Mouse (Mus musculus): Measurements from ENCODE around the gene Lhx8. TPM values are rescaled to one million over a fixed set of nuclear protein-coding genes. Genes with fewer than 3 reads are reported as not detected.
A peak's percentile ranks its signal among the peaks of the same experiment; 100 is the strongest.

The Lhx8 gene
- total and polyA plus RNA-seq, 2 experiments from 2014 or later, result 0.49 to 1.0 TPM

DNA sequence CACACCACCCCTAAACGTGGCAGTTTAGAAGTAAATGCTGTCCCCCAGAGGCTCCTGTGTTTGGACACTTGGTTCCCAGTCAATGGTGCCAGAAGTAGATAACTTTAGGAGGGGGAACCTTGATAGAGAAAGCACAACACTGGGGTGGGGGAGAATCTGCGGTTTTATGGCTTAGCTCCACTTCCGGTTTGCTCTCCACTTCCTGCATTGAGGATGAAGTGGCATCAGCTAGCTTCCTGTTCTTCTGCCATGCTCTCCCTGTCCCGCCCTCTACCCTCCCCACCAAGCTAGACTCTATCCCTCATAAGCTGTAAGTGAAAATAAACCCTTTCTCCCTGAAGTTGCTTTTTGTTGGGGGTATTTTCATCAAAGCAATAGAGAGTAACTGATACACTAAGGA, 29.4 kb downstream of the Lhx8 start:
- 82% methylated on average over 4 of the region's 4 CpGs for WGBS

DNA sequence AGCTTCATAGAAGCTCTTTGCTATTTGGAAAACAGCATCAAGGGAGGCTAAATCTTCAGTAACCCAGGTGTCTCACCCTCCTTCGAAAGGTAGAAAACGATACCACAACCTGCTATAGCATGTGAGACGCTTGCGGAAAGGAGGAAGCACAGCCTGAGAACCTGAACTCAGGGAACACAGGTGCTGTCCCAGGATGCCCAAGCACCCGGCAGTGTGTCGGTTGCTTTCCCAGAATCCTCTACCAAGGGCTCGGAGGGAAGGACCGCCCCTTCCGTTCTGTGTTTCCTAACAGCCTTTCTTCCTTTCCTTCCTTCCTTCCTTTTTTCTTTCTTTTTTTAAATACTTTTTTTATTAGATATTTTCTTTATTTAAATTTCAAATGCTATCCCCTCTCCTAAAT, 30.5 kb downstream of the Lhx8 start:
- H3K36me3 ChIP-seq (ENCODE audit: insufficient read depth, low read length), result no peaks in the 10 kb centered on the region
- 94% methylated on average over 9 of the region's 9 CpGs for WGBS
- no peaks in the 10 kb centered on the region for H3K27me3 ChIP-seq (ENCODE audit: insufficient read depth, low read length)
- ATAC-seq (ENCODE audit: low FRiP score), result no peak
- no peak for DNase-seq (ENCODE audit: low spot score)
- no peaks in the 10 kb centered on the region for H3K4me1 ChIP-seq (ENCODE audit: insufficient read depth, low read length)
- H3K4me3 ChIP-seq (ENCODE audit: low read depth, low read length), result no peak overlapping the region
- TF ChIP-seq CTCF (IDR thresholded peaks at IDR 0.05), result no peak
- no peaks in the 10 kb centered on the region for H3K9me3 ChIP-seq (ENCODE audit: low read length)
- H3K4me2 ChIP-seq (ENCODE audit: low read depth, low read length, poor library complexity, severe bottlenecking), result no peak overlapping the region
- no peak overlapping the region for H3K27ac ChIP-seq (ENCODE audit: low read depth, low read length)
- H3K9ac ChIP-seq (replicated peaks; ENCODE audit: low read length, poor library complexity, severe bottlenecking), result no peak overlapping the region

More for the DNA sequence above, 29.4 kb downstream of the Lhx8 start:
- Histone ChIP-seq H3K4me2 (ENCODE audit: low read depth, low read length, poor library complexity, severe bottlenecking) (no peak overlapping the region), H3K9me3 (ENCODE audit: low read length) (no peaks in the 10 kb centered on the region), H3K4me1 (ENCODE audit: insufficient read depth, low read length) (no peaks in the 10 kb centered on the region), H3K9ac (replicated peaks; ENCODE audit: low read length, poor library complexity, severe bottlenecking) (no peak overlapping the region), H3K4me3 (ENCODE audit: low read depth, low read length) (no peak overlapping the region), H3K27me3 (ENCODE audit: insufficient read depth, low read length) (no peaks in the 10 kb centered on the region), H3K27ac (ENCODE audit: low read depth, low read length) (no peak overlapping the region), H3K36me3 (ENCODE audit: insufficient read depth, low read length) (no peaks in the 10 kb centered on the region)
- no peak for TF ChIP-seq CTCF (IDR thresholded peaks at IDR 0.05)
- DNase-seq (ENCODE audit: low spot score) (no peak), ATAC-seq (ENCODE audit: low FRiP score) (no peak)

DNA sequence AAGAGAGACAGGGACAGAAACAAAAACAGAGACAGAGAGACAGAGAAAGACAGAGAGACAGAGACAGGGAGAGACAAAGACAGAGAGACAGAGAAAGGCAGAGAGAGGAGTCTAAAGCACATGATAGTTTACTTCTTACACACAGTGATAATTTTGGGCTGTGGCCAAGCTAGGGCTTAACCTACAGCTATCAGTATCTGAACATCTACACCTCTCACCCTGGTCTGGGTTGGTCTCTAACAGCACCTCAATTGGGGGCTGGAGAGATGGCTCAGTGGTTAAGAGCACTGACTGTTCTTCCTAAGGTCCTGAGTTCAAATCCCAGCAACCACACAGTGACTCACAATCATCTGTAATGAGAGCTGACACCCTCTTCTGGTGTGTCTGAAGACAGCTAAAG, 32.0 kb downstream of the Lhx8 start:
- Histone ChIP-seq H3K27me3 (ENCODE audit: insufficient read depth, low read length) (no peaks in the 10 kb centered on the region), H3K4me2 (ENCODE audit: low read depth, low read length, poor library complexity, severe bottlenecking) (no peak overlapping the region), H3K9me3 (ENCODE audit: low read length) (no peaks in the 10 kb centered on the region), H3K36me3 (ENCODE audit: insufficient read depth, low read length) (no peaks in the 10 kb centered on the region), H3K4me3 (ENCODE audit: low read depth, low read length) (no peak overlapping the region), H3K27ac (ENCODE audit: low read depth, low read length) (no peak overlapping the region), H3K9ac (replicated peaks; ENCODE audit: low read length, poor library complexity, severe bottlenecking) (no peak overlapping the region), H3K4me1 (ENCODE audit: insufficient read depth, low read length) (no peaks in the 10 kb centered on the region)
- no peak for TF ChIP-seq CTCF (IDR thresholded peaks at IDR 0.05)
- ATAC-seq (ENCODE audit: low FRiP score), result no peak
- DNase-seq (ENCODE audit: low spot score), result no peak

DNA sequence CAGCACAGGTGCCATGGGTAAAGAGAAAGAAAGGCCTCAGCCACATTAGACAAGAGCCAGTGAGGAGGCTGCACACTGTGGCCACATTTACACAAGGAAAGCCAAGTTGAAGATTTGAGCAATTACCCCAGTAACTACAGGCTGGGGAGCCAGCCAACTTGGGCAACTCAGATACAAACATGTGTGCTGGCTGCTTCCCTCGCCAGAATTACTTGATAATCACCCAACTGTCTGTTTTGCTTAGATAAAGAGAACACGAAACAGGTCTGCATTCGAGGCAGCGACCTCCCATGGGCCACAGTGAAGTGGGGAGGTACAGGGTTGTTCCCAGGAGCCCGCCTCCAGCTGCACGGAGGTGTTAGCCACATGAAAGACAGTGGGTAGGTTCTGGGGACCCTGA, 33.0 kb downstream of the Lhx8 start:
- no peaks in the 10 kb centered on the region for H3K9me3 ChIP-seq (ENCODE audit: low read length)
- H3K27me3 ChIP-seq (ENCODE audit: insufficient read depth, low read length), result no peaks in the 10 kb centered on the region
- H3K4me3 ChIP-seq (ENCODE audit: low read depth, low read length), result no peak overlapping the region
- no peak for ATAC-seq (ENCODE audit: low FRiP score)
- H3K27ac ChIP-seq (ENCODE audit: low read depth, low read length), result no peak overlapping the region
- no peaks in the 10 kb centered on the region for H3K36me3 ChIP-seq (ENCODE audit: insufficient read depth, low read length)
- H3K4me2 ChIP-seq (ENCODE audit: low read depth, low read length, poor library complexity, severe bottlenecking), result no peak overlapping the region
- no peaks in the 10 kb centered on the region for H3K4me1 ChIP-seq (ENCODE audit: insufficient read depth, low read length)
- DNase-seq (ENCODE audit: low spot score), result peak; percentile 38
- no peak for TF ChIP-seq CTCF (IDR thresholded peaks at IDR 0.05)
- WGBS, result 61% methylated on average over 6 of the region's 6 CpGs
- no peak overlapping the region for H3K9ac ChIP-seq (replicated peaks; ENCODE audit: low read length, poor library complexity, severe bottlenecking)

DNA sequence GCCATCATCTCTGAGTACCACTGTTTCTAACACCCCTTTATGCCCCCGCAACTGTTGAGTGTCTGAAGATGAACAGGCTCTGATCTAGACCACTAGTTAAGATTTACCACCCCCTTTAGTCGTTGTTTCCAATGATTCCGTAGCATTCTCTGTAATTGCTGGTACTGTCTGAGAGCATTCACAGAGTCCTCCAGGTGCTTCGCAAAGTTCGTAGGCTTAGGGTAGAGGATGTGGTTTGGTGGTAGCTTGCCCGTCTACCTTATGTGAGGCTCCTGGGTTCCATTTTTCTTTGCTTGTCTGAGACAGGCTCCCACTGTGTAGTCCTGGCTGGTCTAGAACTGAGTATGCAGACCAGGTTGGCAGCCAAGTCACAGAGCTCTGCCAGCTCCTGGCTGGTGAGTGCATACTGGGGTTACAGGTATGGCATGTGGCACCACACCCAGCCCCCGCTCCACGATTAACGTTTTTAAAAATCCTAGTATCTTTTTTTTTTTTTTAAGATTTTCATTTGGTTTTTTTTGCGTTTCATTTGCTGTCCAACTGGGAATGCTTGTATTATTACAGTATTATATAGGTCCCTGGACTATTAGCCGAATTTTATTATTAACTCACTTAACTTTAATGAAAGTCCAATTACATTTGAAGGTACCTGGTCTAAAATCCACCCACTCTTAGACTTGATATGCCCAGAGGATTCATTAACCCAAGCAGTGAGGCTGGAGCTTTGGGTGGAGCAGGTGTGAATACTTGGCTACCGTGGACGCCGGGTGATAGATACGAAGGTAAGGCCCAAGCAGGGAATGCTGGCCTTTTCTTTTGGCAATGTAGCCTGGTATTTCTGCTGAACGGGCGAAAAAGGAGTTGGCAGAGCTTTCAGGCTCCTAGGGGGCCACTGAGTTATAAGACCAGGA, 35.3 kb downstream of the Lhx8 start:
- no peak for TF ChIP-seq CTCF (IDR thresholded peaks at IDR 0.05)
- no peaks in the 10 kb centered on the region for H3K36me3 ChIP-seq (ENCODE audit: insufficient read depth, low read length)

DNA sequence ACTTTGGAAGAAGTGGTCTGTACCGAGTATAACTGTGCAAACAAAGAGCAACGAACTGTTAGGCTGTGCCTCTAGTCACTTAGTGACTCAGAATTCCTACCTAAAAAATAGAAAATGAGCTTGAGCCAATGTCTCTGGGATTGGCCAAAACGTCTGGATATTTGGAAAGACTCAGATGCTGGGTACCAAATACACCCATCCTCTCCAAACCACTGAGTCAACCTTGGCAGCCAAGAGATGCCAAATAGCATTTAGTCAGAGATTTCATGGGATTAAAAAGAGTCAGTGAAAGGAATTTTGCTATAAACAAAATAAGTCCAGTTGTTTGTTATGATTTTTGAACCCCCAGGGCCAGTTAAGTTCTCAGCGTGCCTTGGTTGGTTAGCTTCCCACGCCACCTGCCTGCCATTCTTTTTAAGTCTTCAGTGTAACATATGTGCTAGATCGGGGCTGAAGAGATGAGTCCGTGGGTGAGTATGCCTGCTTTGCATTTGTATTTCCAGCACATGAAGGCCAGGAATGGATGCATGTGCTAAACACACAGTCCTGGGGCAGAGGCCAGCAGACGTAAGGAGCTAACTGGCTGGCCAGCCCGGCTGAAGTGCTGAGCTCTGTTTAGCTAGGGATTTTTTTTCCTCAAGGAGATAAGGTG, 36.5 kb downstream of the Lhx8 start:
- DNase-seq (ENCODE audit: low spot score) (no peak), ATAC-seq (ENCODE audit: low FRiP score) (no peak)
- Histone ChIP-seq H3K4me3 (ENCODE audit: low read depth, low read length) (no peak overlapping the region), H3K4me1 (ENCODE audit: insufficient read depth, low read length) (no peaks in the 10 kb centered on the region), H3K27me3 (ENCODE audit: insufficient read depth, low read length) (no peaks in the 10 kb centered on the region), H3K9me3 (ENCODE audit: low read length) (no peaks in the 10 kb centered on the region), H3K9ac (replicated peaks; ENCODE audit: low read length, poor library complexity, severe bottlenecking) (no peak overlapping the region), H3K27ac (ENCODE audit: low read depth, low read length) (no peak overlapping the region), H3K36me3 (ENCODE audit: insufficient read depth, low read length) (no peaks in the 10 kb centered on the region), H3K4me2 (ENCODE audit: low read depth, low read length, poor library complexity, severe bottlenecking) (no peak overlapping the region)
- 71% methylated on average over 9 of the region's 9 CpGs for WGBS
- TF ChIP-seq CTCF (IDR thresholded peaks at IDR 0.05), result no peak

More for the DNA sequence above, 35.3 kb downstream of the Lhx8 start:
- ATAC-seq (ENCODE audit: low FRiP score) (no peak), DNase-seq (ENCODE audit: low spot score) (no peak)
- Histone ChIP-seq H3K4me2 (ENCODE audit: low read depth, low read length, poor library complexity, severe bottlenecking) (no peak overlapping the region), H3K9me3 (ENCODE audit: low read length) (no peaks in the 10 kb centered on the region), H3K27me3 (ENCODE audit: insufficient read depth, low read length) (no peaks in the 10 kb centered on the region), H3K9ac (replicated peaks; ENCODE audit: low read length, poor library complexity, severe bottlenecking) (no peak overlapping the region), H3K4me3 (ENCODE audit: low read depth, low read length) (no peak overlapping the region), H3K27ac (ENCODE audit: low read depth, low read length) (no peak overlapping the region), H3K4me1 (ENCODE audit: insufficient read depth, low read length) (no peaks in the 10 kb centered on the region)
- WGBS, result 94% methylated on average over 17 of the region's 17 CpGs

All from midbrain, postnatal 0 days (tissue).